14 mouse cellular contexts compared by ENCODE assay signal in the genomic region with DNA sequence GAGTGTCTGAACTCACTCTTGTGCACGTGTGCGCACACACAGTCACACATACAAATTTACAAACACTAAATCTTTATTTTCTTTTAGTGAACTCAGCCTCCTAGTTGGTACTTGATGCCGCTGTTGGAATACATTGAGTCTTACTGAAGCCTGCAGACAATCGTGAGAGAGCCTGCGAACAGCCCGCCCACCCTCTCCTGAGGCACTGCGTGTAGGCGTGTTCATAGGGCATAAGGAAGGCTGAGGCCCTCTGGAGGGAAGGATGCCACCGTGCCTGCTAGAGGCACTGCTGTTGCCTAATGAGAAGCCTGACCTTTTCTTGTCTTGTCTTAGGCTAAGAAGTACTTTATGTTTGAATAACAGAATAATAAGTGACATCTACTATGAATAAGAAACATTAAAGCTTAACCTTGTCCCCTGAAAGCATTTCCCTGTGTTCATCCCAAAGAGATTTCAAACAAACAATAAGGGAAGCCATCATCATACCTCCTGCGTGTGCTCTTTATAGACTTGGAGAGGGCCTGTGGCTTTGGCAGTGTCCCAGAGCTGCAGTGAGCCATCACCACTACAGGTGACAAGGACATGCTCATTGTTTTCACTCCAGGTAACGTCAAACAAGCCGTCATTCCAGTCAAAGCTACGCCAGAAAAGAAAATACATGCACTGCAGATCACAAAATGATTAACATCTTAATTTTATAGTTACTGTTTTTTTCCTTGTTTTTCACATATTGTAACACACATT. TPM values are rescaled to one million over a fixed set of nuclear protein-coding genes. Genes with fewer than 3 reads are reported as not detected.
DNase-seq lines count a peak whose midpoint lies in the region; ATAC-seq lines count a peak whose summit lies in the region.
"Had no signal": no experiment of that assay in that cellular context is flagged by ENCODE, and none has a peak within 500 bp of the region (broad histone marks: within the 10 kb centered on the region; RNA-seq: fewer than 3 reads in every experiment).

No protein-coding gene starts in this region.

- H3K27ac ChIP-seq in limb, embryonic 13.5 days: peak overlapping the region; percentile 33; the same call in 1 of the 2 replicates
- no peak overlapping the region for H3K27ac ChIP-seq in limb, embryonic 10.5 days
- H3K27ac ChIP-seq in midbrain, embryonic 15.5 days: no peak overlapping the region
- H3K27ac ChIP-seq: heart, embryonic 13.5 days; kidney, embryonic 15.5 days had no signal

- DNase-seq in limb, embryonic 10.5 days (ENCODE audit: low spot score): no peak
- peak; percentile 60 to 77 for DNase-seq in cerebellum, postnatal 25 days
- DNase-seq in layer of hippocampus, adult 9-11 months: peak; percentile 69
- DNase-seq in right cerebral cortex, postnatal 14 days: peak; percentile 44
- DNase-seq in lung, postnatal 14 days: no peak
- no peak for DNase-seq in heart, postnatal 36 days

- 0 out of 2 replicates have a peak overlapping the region, but pooled peaks have one; percentile 35 for H3K9ac ChIP-seq in limb, embryonic 13.5 days
- H3K9ac ChIP-seq in midbrain, embryonic 15.5 days: no peak overlapping the region
- H3K9ac ChIP-seq: heart, embryonic 13.5 days; kidney, embryonic 15.5 days had no signal

- H3K4me1 ChIP-seq in limb, embryonic 13.5 days: peaks cover 9% of the 10 kb centered on the region
- no peaks in the 10 kb centered on the region for H3K4me1 ChIP-seq in limb, embryonic 10.5 days
- no peaks in the 10 kb centered on the region for H3K4me1 ChIP-seq in midbrain, embryonic 15.5 days

- no peaks in the 10 kb centered on the region for H3K27me3 ChIP-seq in limb, embryonic 13.5 days
- H3K27me3 ChIP-seq in limb, embryonic 10.5 days (ENCODE audit: low read depth, poor library complexity, severe bottlenecking): no peaks in the 10 kb centered on the region
- H3K27me3 ChIP-seq in midbrain, embryonic 15.5 days (replicated peaks): no peaks in the 10 kb centered on the region
- H3K27me3 ChIP-seq: kidney, embryonic 15.5 days had no signal

- no peak overlapping the region for H3K4me2 ChIP-seq in limb, embryonic 13.5 days (replicated peaks)
- H3K4me2 ChIP-seq in midbrain, embryonic 15.5 days: no peak overlapping the region
- H3K4me2 ChIP-seq: heart, embryonic 13.5 days; kidney, embryonic 15.5 days; liver, embryonic 11.5 days had no signal

- intact Hi-C loops in heart, postnatal 36 days (cut with DNase I): no loop called here

- H3K9me3 ChIP-seq in limb, embryonic 13.5 days: no peaks in the 10 kb centered on the region
- no peaks in the 10 kb centered on the region for H3K9me3 ChIP-seq in limb, embryonic 10.5 days (replicated peaks)
- H3K9me3 ChIP-seq in midbrain, embryonic 15.5 days: no peaks in the 10 kb centered on the region
- H3K9me3 ChIP-seq: heart, embryonic 13.5 days; kidney, embryonic 15.5 days had no signal

- no peak overlapping the region for H3K4me3 ChIP-seq in limb, embryonic 13.5 days
- H3K4me3 ChIP-seq in limb, embryonic 10.5 days: no peak overlapping the region
- no peak overlapping the region for H3K4me3 ChIP-seq in midbrain, embryonic 15.5 days
- H3K4me3 ChIP-seq: heart, embryonic 13.5 days; kidney, embryonic 15.5 days had no signal

- no peak for ATAC-seq in limb, embryonic 13.5 days (ENCODE audit: low FRiP score, low read depth)
- ATAC-seq in midbrain, embryonic 15.5 days (replicated peaks): no peak
- ATAC-seq: forebrain, embryonic 16.5 days; hindbrain, embryonic 16.5 days had no signal

- 74% methylated on average over 13 of the region's 13 CpGs for WGBS in limb, embryonic 13.5 days
- 87% methylated on average over 13 of the region's 13 CpGs for WGBS in limb, embryonic 10.5 days
- WGBS in midbrain, embryonic 15.5 days: 84% methylated on average over 13 of the region's 13 CpGs

- H3K36me3 ChIP-seq in limb, embryonic 13.5 days: peaks cover 6% of the 10 kb centered on the region
- peaks cover 7% of the 10 kb centered on the region for H3K36me3 ChIP-seq in limb, embryonic 10.5 days
- no peaks in the 10 kb centered on the region for H3K36me3 ChIP-seq in midbrain, embryonic 15.5 days (replicated peaks)

RNA-seq across cellular contexts. Expression of gene Pex7, which starts 3.2 kb away (rescaled TPM):
- polyA plus RNA-seq in limb, embryonic 13.5 days (2015; fragmentation: Nextera tagmentation; extraction: Ambion mirVana): 20.9 and 21.7 TPM in 2 replicates
- 19.1 and 19.3 TPM in 2 replicates for polyA plus RNA-seq in limb, embryonic 10.5 days (2016; fragmentation: Nextera tagmentation; extraction: Ambion mirVana)
- 26.8 and 27.4 TPM in 2 replicates for polyA plus RNA-seq in midbrain, embryonic 15.5 days (2015; fragmentation: Nextera tagmentation; extraction: Ambion mirVana)
- 10 to 100 TPM; 27.4 to 35.1 TPM for total RNA-seq in heart, postnatal 36 days (2021)

RNA-seq across cellular contexts. Expression of gene Map3k5, which starts 30.0 kb away (rescaled TPM):
- polyA plus RNA-seq in limb, embryonic 13.5 days (2015; fragmentation: Nextera tagmentation; extraction: Ambion mirVana): 1.2 and 2.1 TPM in 2 replicates
- polyA plus RNA-seq in limb, embryonic 10.5 days (2016; fragmentation: Nextera tagmentation; extraction: Ambion mirVana): 0.44 and 0.58 TPM in 2 replicates
- polyA plus RNA-seq in midbrain, embryonic 15.5 days (2015; fragmentation: Nextera tagmentation; extraction: Ambion mirVana): 1.1 and 1.3 TPM in 2 replicates
- total RNA-seq in heart, postnatal 36 days (2021): 10 to 100 TPM; 43.4 to 43.5 TPM

RNA-seq across cellular contexts. Expression of gene Slc35d3, which starts 53.0 kb away (rescaled TPM):
- 0.82 and 1.0 TPM in 2 replicates for polyA plus RNA-seq in limb, embryonic 13.5 days (2015; fragmentation: Nextera tagmentation; extraction: Ambion mirVana)
- polyA plus RNA-seq in limb, embryonic 10.5 days (2016; fragmentation: Nextera tagmentation; extraction: Ambion mirVana): 1.1 and 1.4 TPM in 2 replicates
- polyA plus RNA-seq in midbrain, embryonic 15.5 days (2015; fragmentation: Nextera tagmentation; extraction: Ambion mirVana): 2.2 TPM in 2 replicates
- total RNA-seq in heart, postnatal 36 days (2021): not detected
- total RNA-seq: monocyte, adult 5-6 weeks had no signal

Comparison
In these comparisons a context has a peak if more than half of its experiments do, and no peak if none do; other contexts are left out.
1. DNase-seq: peak in cerebellum, postnatal 25 days (2 of 2), layer of hippocampus, adult 9-11 months (single experiment) and right cerebral cortex, postnatal 14 days (single experiment); none in limb, embryonic 10.5 days (single experiment), lung, postnatal 14 days (single experiment) and heart, postnatal 36 days (0 of 2).